Mouse (Mus musculus): Measurements from ENCODE around the gene Rapgef1. TPM values are rescaled to one million over a fixed set of nuclear protein-coding genes. Genes with fewer than 3 reads are reported as not detected.

Rapgef1 gene
- polyA plus RNA-seq, 1 experiment from 2014 or later, result 25.3 TPM

DNA sequence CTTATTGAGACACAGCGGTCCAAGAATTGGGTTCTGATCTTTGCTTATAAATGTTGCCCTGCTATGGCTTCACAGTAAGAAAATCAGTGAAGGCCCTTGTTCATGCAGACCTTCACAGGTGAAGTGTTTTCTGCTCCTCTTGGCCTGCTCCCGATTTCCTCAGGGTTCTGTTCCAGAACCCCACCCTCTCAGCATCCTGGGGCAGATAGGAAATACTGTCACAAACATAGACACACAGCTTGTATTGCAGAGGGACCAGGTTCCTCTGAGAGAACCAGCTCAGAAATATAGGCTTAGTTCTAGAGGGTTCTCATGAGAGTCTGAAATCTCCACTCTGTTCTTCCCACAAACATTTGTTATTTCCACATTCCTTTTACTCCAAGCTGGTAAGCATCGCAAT is 14.3 kb downstream of the Rapgef1 start:
- ATAC-seq (ENCODE audit: low FRiP score, low TSS enrichment) (no peak), DNase-seq (no peak)
- H3K27me3 ChIP-seq (ENCODE audit: control insufficient read depth, insufficient read depth, low read length), result no peaks in the 10 kb centered on the region
- no peak overlapping the region for H3K4me3 ChIP-seq (replicated peaks; ENCODE audit: low read depth, low read length)
- 0 out of 2 replicates have a peak, but pooled peaks cover 3% of the 10 kb centered on the region for H3K4me1 ChIP-seq (ENCODE audit: control insufficient read depth, insufficient read depth, low read length)
- no peak overlapping the region for H3K27ac ChIP-seq (replicated peaks; ENCODE audit: low read depth, low read length)
- 94% methylated on average over 3 of the region's 3 CpGs for WGBS
- H3K9ac ChIP-seq (replicated peaks; ENCODE audit: low read length), result no peak overlapping the region
- H3K36me3 ChIP-seq (ENCODE audit: control insufficient read depth, insufficient read depth, low read length), result 0 out of 2 replicates have a peak, but pooled peaks cover 2% of the 10 kb centered on the region
- no peak overlapping the region for H3K4me2 ChIP-seq (ENCODE audit: low read length)
- H3K9me3 ChIP-seq (ENCODE audit: control insufficient read depth, low read length), result no peaks in the 10 kb centered on the region

DNA sequence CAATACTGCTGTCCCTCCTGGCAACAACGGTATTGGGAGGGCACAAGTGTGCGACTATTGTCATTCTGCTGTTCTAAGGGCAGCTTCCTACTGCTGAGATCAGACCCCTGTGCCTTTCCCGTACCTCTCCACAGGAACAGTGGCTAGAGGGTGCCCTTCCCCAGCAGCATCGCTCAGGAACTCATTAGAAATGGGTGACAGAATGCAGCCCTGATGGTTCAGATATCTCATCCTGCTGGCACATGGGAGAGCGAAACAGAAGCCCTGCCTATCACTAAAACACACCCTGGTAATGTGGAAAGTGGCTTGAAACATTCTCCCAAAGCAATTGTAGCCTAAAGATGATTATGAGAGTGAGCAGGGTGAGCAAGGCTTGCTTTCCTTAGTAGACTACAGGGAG is 15.0 kb downstream of the Rapgef1 start:
- no peak overlapping the region for H3K9ac ChIP-seq (replicated peaks; ENCODE audit: low read length)
- no peak overlapping the region for H3K4me2 ChIP-seq (ENCODE audit: low read length)
- no peak overlapping the region for H3K4me3 ChIP-seq (replicated peaks; ENCODE audit: low read depth, low read length)
- DNase-seq (no peak), ATAC-seq (ENCODE audit: low FRiP score, low TSS enrichment) (no peak)
- 0 out of 2 replicates have a peak, but pooled peaks cover 3% of the 10 kb centered on the region for H3K4me1 ChIP-seq (ENCODE audit: control insufficient read depth, insufficient read depth, low read length)
- H3K9me3 ChIP-seq (ENCODE audit: control insufficient read depth, low read length), result no peaks in the 10 kb centered on the region
- H3K27me3 ChIP-seq (ENCODE audit: control insufficient read depth, insufficient read depth, low read length), result no peaks in the 10 kb centered on the region
- 0 out of 2 replicates have a peak, but pooled peaks cover 2% of the 10 kb centered on the region for H3K36me3 ChIP-seq (ENCODE audit: control insufficient read depth, insufficient read depth, low read length)
- WGBS, result 78% methylated on average over 5 of the region's 5 CpGs
- no peak overlapping the region for H3K27ac ChIP-seq (replicated peaks; ENCODE audit: low read depth, low read length)

DNA sequence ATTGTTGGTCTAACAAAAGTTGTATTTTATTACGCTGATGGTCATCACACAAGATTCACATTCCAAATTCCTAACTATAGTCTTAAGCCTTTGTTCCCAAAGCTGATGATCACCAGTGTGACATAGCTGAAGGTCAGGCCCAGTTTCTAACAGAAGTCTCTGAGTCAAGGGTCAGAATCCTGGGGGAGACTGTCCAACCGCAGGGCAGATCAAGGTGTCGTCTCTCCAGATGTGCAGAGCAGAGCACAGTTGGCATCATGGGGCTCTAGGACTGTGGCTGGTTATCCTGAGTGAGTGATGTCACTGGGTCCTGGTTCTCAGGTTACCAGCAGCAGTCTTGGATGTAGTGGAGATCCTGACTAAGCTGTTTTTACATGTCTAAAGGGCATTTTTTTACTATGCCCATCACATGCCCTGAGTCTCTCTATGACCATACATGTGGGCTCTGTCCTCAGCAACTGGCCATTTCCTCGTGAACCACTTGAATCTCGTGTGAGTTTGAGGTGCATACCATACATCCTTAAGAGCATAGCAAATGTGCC is 16.5 kb downstream of the Rapgef1 start:
- no peak for DNase-seq
- H3K9ac ChIP-seq (replicated peaks; ENCODE audit: low read length), result no peak overlapping the region
- H3K27ac ChIP-seq (replicated peaks; ENCODE audit: low read depth, low read length), result no peak overlapping the region
- no peak overlapping the region for H3K4me2 ChIP-seq (ENCODE audit: low read length)
- no peak overlapping the region for H3K4me3 ChIP-seq (replicated peaks; ENCODE audit: low read depth, low read length)
- 0 out of 2 replicates have a peak, but pooled peaks cover 3% of the 10 kb centered on the region for H3K4me1 ChIP-seq (ENCODE audit: control insufficient read depth, insufficient read depth, low read length)
- H3K9me3 ChIP-seq (ENCODE audit: control insufficient read depth, low read length), result no peaks in the 10 kb centered on the region
- H3K27me3 ChIP-seq (ENCODE audit: control insufficient read depth, insufficient read depth, low read length), result no peaks in the 10 kb centered on the region
- H3K36me3 ChIP-seq (ENCODE audit: control insufficient read depth, insufficient read depth, low read length), result no peaks in the 10 kb centered on the region
- ATAC-seq (ENCODE audit: low FRiP score, low TSS enrichment), result no peak
- 89% methylated on average over 5 of the region's 5 CpGs for WGBS

DNA sequence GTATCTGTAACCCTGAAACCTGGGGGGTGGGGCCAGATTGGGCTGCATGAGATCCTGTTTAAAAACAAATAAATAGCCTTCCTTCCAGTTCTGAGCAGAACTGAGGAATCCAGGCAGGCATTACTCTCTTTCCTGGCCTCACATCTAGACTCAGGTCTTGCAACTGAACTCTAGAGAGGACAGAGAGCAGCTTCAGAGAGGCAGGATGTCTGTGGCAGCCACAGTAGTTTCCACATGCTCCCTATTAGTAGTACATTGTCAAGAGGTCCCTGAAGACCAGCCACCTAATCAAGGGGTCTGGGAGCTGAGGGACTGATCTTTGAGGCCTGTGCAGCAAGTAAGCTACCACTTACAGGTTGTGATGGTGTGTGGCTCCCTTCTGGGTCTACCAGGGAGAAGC is 18.0 kb downstream of the Rapgef1 start:
- H3K36me3 ChIP-seq (ENCODE audit: control insufficient read depth, insufficient read depth, low read length), result no peaks in the 10 kb centered on the region
- no peaks in the 10 kb centered on the region for H3K27me3 ChIP-seq (ENCODE audit: control insufficient read depth, insufficient read depth, low read length)
- no peak overlapping the region for H3K4me3 ChIP-seq (replicated peaks; ENCODE audit: low read depth, low read length)
- DNase-seq (no peak), ATAC-seq (ENCODE audit: low FRiP score, low TSS enrichment) (no peak)
- H3K4me1 ChIP-seq (ENCODE audit: control insufficient read depth, insufficient read depth, low read length), result 0 out of 2 replicates have a peak, but pooled peaks cover 5% of the 10 kb centered on the region
- H3K9me3 ChIP-seq (ENCODE audit: control insufficient read depth, low read length), result no peaks in the 10 kb centered on the region
- H3K4me2 ChIP-seq (ENCODE audit: low read length), result no peak overlapping the region
- H3K27ac ChIP-seq (replicated peaks; ENCODE audit: low read depth, low read length), result no peak overlapping the region
- H3K9ac ChIP-seq (replicated peaks; ENCODE audit: low read length), result no peak overlapping the region

DNA sequence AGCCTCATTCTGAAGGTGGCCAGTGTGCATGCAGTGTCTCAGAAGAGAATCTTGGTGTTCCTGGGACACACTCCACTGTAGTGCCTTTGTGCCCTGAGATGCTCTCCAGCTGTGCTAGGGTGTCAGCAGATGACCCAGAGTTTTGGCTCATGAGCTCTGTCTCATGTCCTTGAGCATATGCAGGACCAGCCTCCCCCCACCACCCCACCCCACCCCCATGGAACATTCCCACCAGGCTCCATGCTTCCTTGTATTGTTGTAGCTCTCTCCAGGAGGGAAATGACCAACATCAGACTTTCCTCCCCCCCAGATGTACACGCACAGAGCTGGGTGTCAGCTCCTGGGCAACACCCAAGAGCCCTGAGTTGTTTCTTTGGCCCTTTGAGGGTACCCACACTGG is 19.9 kb downstream of the Rapgef1 start:
- Histone ChIP-seq H3K4me3 (replicated peaks; ENCODE audit: low read depth, low read length) (no peak overlapping the region), H3K4me2 (ENCODE audit: low read length) (no peak overlapping the region), H3K27me3 (ENCODE audit: control insufficient read depth, insufficient read depth, low read length) (no peaks in the 10 kb centered on the region), H3K9me3 (ENCODE audit: control insufficient read depth, low read length) (no peaks in the 10 kb centered on the region), H3K36me3 (ENCODE audit: control insufficient read depth, insufficient read depth, low read length) (no peaks in the 10 kb centered on the region), H3K4me1 (ENCODE audit: control insufficient read depth, insufficient read depth, low read length) (0 out of 2 replicates have a peak, but pooled peaks cover 4% of the 10 kb centered on the region), H3K9ac (replicated peaks; ENCODE audit: low read length) (no peak overlapping the region), H3K27ac (replicated peaks; ENCODE audit: low read depth, low read length) (no peak overlapping the region)
- WGBS, result 77% methylated on average over 1 of the region's 1 CpGs
- ATAC-seq (ENCODE audit: low FRiP score, low TSS enrichment), result no peak
- no peak for DNase-seq

DNA sequence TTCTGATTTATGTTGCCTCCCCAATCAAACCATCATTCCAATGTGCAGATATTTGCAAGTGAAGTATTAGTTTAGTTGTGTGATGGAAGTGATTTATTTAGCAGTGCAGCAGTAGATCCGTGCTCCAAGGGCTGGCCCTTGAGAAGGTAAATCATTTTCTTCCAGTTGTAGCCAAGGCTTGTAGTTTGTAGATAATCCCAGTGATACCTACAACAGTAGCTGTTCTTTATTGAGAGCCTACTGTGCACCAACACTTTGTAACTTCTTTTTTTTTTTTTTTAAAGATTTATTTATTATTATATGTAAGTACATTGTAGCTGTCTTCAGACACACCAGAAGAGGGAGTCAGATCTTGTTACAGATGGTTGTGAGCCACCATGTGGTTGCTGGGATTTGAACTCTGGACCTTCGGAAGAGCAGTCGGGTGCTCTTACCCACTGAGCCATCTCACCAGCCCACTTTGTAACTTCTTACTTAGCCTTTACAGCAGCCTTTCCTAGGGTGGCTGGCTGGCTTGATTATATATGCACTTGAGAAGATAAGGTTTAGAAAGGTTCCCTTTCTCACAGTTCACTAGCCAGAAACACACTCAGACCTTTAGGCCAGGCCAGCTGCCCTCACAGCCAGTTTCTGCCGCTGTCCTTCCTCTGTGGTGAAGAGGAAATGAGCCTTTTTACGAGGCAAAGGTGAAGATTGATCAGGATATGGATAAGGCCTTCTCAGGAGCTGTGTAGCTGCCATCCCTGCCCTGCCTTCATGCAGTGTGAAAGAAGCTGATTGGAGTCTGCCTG is 20.6 kb downstream of the Rapgef1 start:
- no peaks in the 10 kb centered on the region for H3K27me3 ChIP-seq (ENCODE audit: control insufficient read depth, insufficient read depth, low read length)
- no peak overlapping the region for H3K4me3 ChIP-seq (replicated peaks; ENCODE audit: low read depth, low read length)
- ATAC-seq (ENCODE audit: low FRiP score, low TSS enrichment) (no peak), DNase-seq (no peak)
- no peak overlapping the region for H3K27ac ChIP-seq (replicated peaks; ENCODE audit: low read depth, low read length)
- H3K9me3 ChIP-seq (ENCODE audit: control insufficient read depth, low read length), result no peaks in the 10 kb centered on the region
- H3K9ac ChIP-seq (replicated peaks; ENCODE audit: low read length), result no peak overlapping the region
- H3K4me1 ChIP-seq (ENCODE audit: control insufficient read depth, insufficient read depth, low read length), result 0 out of 2 replicates have a peak, but pooled peaks cover 4% of the 10 kb centered on the region
- WGBS, result 94% methylated on average over 5 of the region's 5 CpGs
- H3K36me3 ChIP-seq (ENCODE audit: control insufficient read depth, insufficient read depth, low read length), result no peaks in the 10 kb centered on the region
- no peak overlapping the region for H3K4me2 ChIP-seq (ENCODE audit: low read length)

DNA sequence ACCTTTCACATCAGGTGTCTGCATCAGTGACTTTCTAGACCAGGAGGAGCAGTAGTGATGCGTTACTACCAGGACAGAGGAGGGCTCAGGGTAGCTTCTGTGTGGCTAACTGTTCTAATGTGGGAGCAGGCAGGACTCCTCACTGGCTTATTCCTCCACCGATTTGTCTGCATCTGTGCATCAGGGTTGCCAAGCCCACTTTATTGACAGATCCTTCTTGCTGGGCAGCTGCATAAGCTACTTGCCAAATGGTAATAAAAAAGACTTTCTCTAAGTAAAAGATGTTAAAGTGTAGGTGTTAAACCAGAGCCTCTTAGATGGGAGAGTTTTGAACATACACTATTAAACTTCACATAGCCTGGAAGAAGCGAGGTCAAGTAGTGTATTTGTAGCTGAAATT is 22.2 kb downstream of the Rapgef1 start:
- Histone ChIP-seq H3K4me3 (replicated peaks; ENCODE audit: low read depth, low read length) (no peak overlapping the region), H3K36me3 (ENCODE audit: control insufficient read depth, insufficient read depth, low read length) (no peaks in the 10 kb centered on the region), H3K4me2 (ENCODE audit: low read length) (no peak overlapping the region), H3K9me3 (ENCODE audit: control insufficient read depth, low read length) (no peaks in the 10 kb centered on the region), H3K4me1 (ENCODE audit: control insufficient read depth, insufficient read depth, low read length) (0 out of 2 replicates have a peak, but pooled peaks cover 4% of the 10 kb centered on the region), H3K9ac (replicated peaks; ENCODE audit: low read length) (no peak overlapping the region), H3K27ac (replicated peaks; ENCODE audit: low read depth, low read length) (no peak overlapping the region), H3K27me3 (ENCODE audit: control insufficient read depth, insufficient read depth, low read length) (no peaks in the 10 kb centered on the region)
- 93% methylated on average over 3 of the region's 3 CpGs for WGBS
- ATAC-seq (ENCODE audit: low FRiP score, low TSS enrichment) (no peak), DNase-seq (no peak)

DNA sequence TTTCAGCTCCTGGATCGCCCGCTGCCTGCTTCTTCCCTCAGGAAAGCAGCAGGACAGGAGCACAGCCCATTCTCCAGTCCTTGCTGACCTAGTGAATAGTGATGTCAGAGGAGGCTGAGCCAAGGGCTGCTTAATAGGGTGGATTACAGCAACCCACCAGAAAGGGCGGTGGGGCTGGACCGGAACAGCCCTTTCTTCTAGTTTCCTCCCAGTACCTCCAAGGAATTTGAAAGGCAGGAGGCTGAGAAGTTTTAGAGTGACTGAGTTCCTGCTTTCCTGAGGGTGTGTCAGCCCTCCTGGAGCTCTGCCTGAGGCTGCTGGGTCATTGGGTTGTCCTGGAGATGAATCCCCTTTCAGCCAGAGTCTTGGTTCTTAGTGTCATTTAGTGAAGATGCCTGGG is 23.9 kb downstream of the Rapgef1 start:
- Histone ChIP-seq H3K27me3 (ENCODE audit: control insufficient read depth, insufficient read depth, low read length) (no peaks in the 10 kb centered on the region), H3K36me3 (ENCODE audit: control insufficient read depth, insufficient read depth, low read length) (0 out of 2 replicates have a peak, but pooled peaks cover 2% of the 10 kb centered on the region), H3K9ac (replicated peaks; ENCODE audit: low read length) (no peak overlapping the region), H3K4me1 (ENCODE audit: control insufficient read depth, insufficient read depth, low read length) (0 out of 2 replicates have a peak, but pooled peaks cover 4% of the 10 kb centered on the region), H3K4me3 (replicated peaks; ENCODE audit: low read depth, low read length) (no peak overlapping the region), H3K27ac (replicated peaks; ENCODE audit: low read depth, low read length) (no peak overlapping the region), H3K4me2 (ENCODE audit: low read length) (no peak overlapping the region), H3K9me3 (ENCODE audit: control insufficient read depth, low read length) (no peaks in the 10 kb centered on the region)
- 26% methylated on average over 4 of the region's 4 CpGs for WGBS
- no peak for ATAC-seq (ENCODE audit: low FRiP score, low TSS enrichment)
- DNase-seq, result no peak
